Mouse (Mus musculus): Measurements from ENCODE around the gene Prkar2b. TPM values are rescaled to one million over a fixed set of nuclear protein-coding genes. Genes with fewer than 3 reads are reported as not detected.

The Prkar2b gene
- total and polyA plus RNA-seq, 3 experiments: 2.5 to 6.1 (median 2.9) TPM

DNA sequence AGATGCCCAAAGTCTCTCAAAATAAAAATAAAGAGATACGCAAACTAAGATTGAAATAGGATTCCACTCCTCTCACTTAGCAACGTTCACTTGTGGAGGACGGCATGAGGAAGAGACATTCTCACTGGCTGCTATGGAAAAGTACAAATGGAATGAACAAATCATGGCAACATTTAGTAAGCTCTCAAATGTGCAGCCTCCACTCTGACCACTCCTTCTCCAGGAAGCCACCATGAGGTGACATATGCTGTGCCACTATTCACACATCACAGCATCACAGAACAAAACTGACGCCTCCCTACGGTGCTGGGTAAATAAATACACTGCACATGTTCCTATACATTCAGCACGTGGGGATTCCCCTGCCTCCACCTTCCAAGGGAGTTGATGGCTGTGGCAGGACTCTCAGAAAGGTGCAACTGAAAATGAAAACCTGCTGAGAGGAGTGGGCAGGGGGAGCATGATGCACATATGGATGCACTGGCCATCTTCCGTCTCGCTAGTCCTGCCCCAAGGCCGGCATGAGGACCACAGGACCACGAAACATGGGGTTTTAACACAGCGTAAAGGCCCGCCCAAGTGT lies 83.4 kb downstream of the Prkar2b start:
- Histone ChIP-seq H3K9ac (ENCODE audit: insufficient read depth, low read depth) (no peak overlapping the region), H3K4me2 (ENCODE audit: insufficient read depth, low read depth, poor library complexity, severe bottlenecking) (no peak overlapping the region), H3K27me3 (replicated peaks) (no peaks in the 10 kb centered on the region), H3K9me3 (replicated peaks; ENCODE audit: low read length) (no peaks in the 10 kb centered on the region), H3K36me3 (replicated peaks in 1 of 2; ENCODE audit: control insufficient read depth in 1 of 2, insufficient read depth in 1 of 2, low read length in 1 of 2) (no peaks in the 10 kb centered on the region), H3K4me3 (replicated peaks in 1 of 3; ENCODE audit: low read depth in 2 of 3, low read length in 2 of 3, poor library complexity in 1 of 3) (no peak overlapping the region), H3K27ac (ENCODE audit: insufficient read depth, low read depth) (no peak overlapping the region), H3K79me2 (replicated peaks; ENCODE audit: control insufficient read depth, extremely low read depth, insufficient read depth, poor library complexity, severe bottlenecking) (no peaks in the 10 kb centered on the region), H3K4me1 (ENCODE audit: control insufficient read depth in 1 of 2, insufficient read depth in 2 of 2) (peaks cover 7 to 18% of the 10 kb centered on the region in 2 experiments; a peak in 3 of 4 replicates)
- TF ChIP-seq UBTF (IDR thresholded peaks at IDR 0.05; ENCODE audit: low read depth, low read length) (no peak), E2F4 (IDR thresholded peaks at IDR 0.05; ENCODE audit: insufficient replicate concordance, low read depth, low read length) (no peak), BHLHE40 (IDR thresholded peaks at IDR 0.05; ENCODE audit: low read depth, low read length) (0 out of 2 replicates have a peak, but pooled peaks have one; percentile 8), SMC3 (IDR thresholded peaks at IDR 0.05; ENCODE audit: low read depth, low read length) (no peak), IRF4 (IDR thresholded peaks at IDR 0.05; ENCODE audit: low read depth, low read length) (no peak), USF1 (IDR thresholded peaks at IDR 0.05; ENCODE audit: low read depth, low read length) (no peak), MAZ (IDR thresholded peaks at IDR 0.05; ENCODE audit: low read depth, low read length) (no peak)
- dilution Hi-C loops (cut with MboI; ENCODE audit: extremely low pct_ligation_motif_present, extremely low pct_unique_long_range_greater_than_20kb, low sequenced_read_pairs) (no loop called here), in situ Hi-C loops (cut with MboI; ENCODE audit: low pct_ligation_motif_present, low pct_unique_long_range_greater_than_20kb, low sequenced_read_pairs) (no loop called here)
- no peak for DNase-seq (ENCODE audit: extremely low read depth)

DNA sequence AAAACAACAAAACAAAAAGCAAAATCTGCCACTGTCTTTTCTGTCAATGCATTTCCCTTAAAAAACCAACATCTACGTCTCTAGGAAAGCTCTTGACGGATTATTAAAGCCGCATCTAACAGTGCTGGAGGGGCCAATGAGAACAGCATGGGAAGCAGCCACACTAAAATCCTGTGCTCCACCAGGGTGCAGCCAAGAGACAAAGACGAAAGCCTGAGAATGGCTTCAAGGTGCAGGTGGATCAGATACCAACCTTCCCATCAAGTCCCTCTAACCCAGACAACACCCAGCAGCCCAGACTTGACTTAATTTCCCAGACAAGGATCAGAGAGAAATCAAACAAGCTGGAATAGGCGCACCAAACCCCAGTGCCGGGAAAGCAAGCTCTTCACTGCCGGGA lies 84.6 kb downstream of the Prkar2b start:
- no peak for DNase-seq (ENCODE audit: extremely low read depth)
- H3K4me1 ChIP-seq (ENCODE audit: control insufficient read depth in 1 of 2, insufficient read depth in 2 of 2): peaks cover 7 to 19% of the 10 kb centered on the region in 2 experiments; a peak in 3 of 4 replicates
- in situ Hi-C loops (cut with MboI; ENCODE audit: low pct_ligation_motif_present, low pct_unique_long_range_greater_than_20kb, low sequenced_read_pairs): no loop called here

DNA sequence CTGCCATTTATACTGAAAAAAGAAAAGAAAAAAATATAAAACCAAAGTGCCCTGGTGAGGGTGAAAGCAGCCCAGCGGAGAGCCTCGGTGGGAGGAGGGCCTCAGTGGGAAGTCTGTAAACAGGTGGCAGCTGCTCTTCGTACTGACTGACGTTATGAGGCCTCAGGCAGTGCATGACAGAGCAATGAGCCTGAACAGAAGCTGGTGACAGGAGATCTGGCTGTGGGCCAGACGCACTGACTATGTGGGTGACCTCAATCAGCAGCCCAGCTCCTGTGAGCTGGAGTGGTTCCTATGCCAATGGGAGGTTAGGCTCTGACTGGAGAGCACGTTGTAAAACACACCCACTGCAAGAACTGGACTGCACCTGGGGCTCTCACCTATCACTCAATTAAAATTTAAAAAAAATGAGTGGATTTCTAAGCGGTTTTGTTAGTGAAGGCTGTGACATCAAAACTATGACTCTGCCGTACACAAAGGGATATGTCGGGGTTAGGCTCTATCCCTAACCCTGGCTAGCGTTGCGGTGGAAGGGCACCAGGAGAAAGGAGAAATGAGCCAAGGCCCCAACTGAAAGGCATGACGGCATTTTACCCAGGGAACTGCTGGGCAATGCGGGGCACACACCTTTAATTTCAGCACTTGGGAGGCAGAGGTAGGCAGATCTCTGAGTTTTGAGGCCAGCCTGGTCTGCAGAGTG lies 87.5 kb downstream of the Prkar2b start:
- DNase-seq (ENCODE audit: extremely low read depth): peak; percentile 58
- no peaks in the 10 kb centered on the region for H3K79me2 ChIP-seq (replicated peaks; ENCODE audit: control insufficient read depth, extremely low read depth, insufficient read depth, poor library complexity, severe bottlenecking)
- in situ Hi-C loops (cut with MboI; ENCODE audit: low pct_ligation_motif_present, low pct_unique_long_range_greater_than_20kb, low sequenced_read_pairs): loop anchor here (5.0 kb wide), 2 partner anchors 174 to 274 kb away; no protein-coding TSS in a partner anchor
- dilution Hi-C loops (cut with MboI; ENCODE audit: extremely low pct_ligation_motif_present, extremely low pct_unique_long_range_greater_than_20kb, low sequenced_read_pairs): no loop called here
- peaks cover 6 to 19% of the 10 kb centered on the region in 2 experiments; a peak in 3 of 4 replicates for H3K4me1 ChIP-seq (ENCODE audit: control insufficient read depth in 1 of 2, insufficient read depth in 2 of 2)
- H3K9me3 ChIP-seq (replicated peaks; ENCODE audit: low read length): no peaks in the 10 kb centered on the region
- TF ChIP-seq KAT2A (IDR thresholded peaks at IDR 0.05; ENCODE audit: insufficient replicate concordance, low read length): no peak
- no peak for TF ChIP-seq ELF1 (IDR thresholded peaks at IDR 0.05; ENCODE audit: low read depth, low read length)
- TF ChIP-seq ETS1 (conservative IDR thresholded peaks at IDR 0.05; ENCODE audit: low read depth, low read length): peak; percentile 44; the same call in 1 of the 2 replicates
- H3K4me2 ChIP-seq (ENCODE audit: insufficient read depth, low read depth, poor library complexity, severe bottlenecking): no peak overlapping the region
- no peaks in the 10 kb centered on the region for H3K36me3 ChIP-seq (replicated peaks in 1 of 2; ENCODE audit: control insufficient read depth in 1 of 2, insufficient read depth in 1 of 2, low read length in 1 of 2)
- H3K27me3 ChIP-seq (replicated peaks): no peaks in the 10 kb centered on the region
- H3K27ac ChIP-seq (ENCODE audit: insufficient read depth, low read depth): no peak overlapping the region
- H3K9ac ChIP-seq (ENCODE audit: insufficient read depth, low read depth): no peak overlapping the region
- H3K4me3 ChIP-seq (replicated peaks in 1 of 3; ENCODE audit: low read depth in 2 of 3, low read length in 2 of 3, poor library complexity in 1 of 3): no peak overlapping the region

More for the DNA sequence above, 84.6 kb downstream of the Prkar2b start:
- TF ChIP-seq MXI1 (IDR thresholded peaks at IDR 0.05; ENCODE audit: low read depth, low read length) (no peak), SMC3 (IDR thresholded peaks at IDR 0.05; ENCODE audit: low read depth, low read length) (peak; percentile 77), E2F4 (IDR thresholded peaks at IDR 0.05; ENCODE audit: insufficient replicate concordance, low read depth, low read length) (no peak), JUN (IDR thresholded peaks at IDR 0.05; ENCODE audit: insufficient read depth, low read depth, low read length) (no peak), CHD2 (IDR thresholded peaks at IDR 0.05; ENCODE audit: low read length) (no peak), RAD21 (IDR thresholded peaks at IDR 0.05; ENCODE audit: low read depth, low read length) (peak; percentile 58), CTCF (conservative IDR thresholded peaks at IDR 0.05 in 1 of 2, IDR thresholded peaks at IDR 0.05 in 1 of 2; ENCODE audit: low read depth in 2 of 2, low read length in 2 of 2) (peak in 1 of 2 experiments; percentile 59; a peak in 2 of 4 replicates), MYC (IDR thresholded peaks at IDR 0.05; ENCODE audit: low read depth, low read length) (no peak)
- Histone ChIP-seq H3K4me3 (replicated peaks in 1 of 3; ENCODE audit: low read depth in 2 of 3, low read length in 2 of 3, poor library complexity in 1 of 3) (no peak overlapping the region), H3K36me3 (replicated peaks in 1 of 2; ENCODE audit: control insufficient read depth in 1 of 2, insufficient read depth in 1 of 2, low read length in 1 of 2) (no peaks in the 10 kb centered on the region), H3K27me3 (replicated peaks) (no peaks in the 10 kb centered on the region), H3K4me2 (ENCODE audit: insufficient read depth, low read depth, poor library complexity, severe bottlenecking) (no peak overlapping the region), H3K9ac (ENCODE audit: insufficient read depth, low read depth) (no peak overlapping the region), H3K79me2 (replicated peaks; ENCODE audit: control insufficient read depth, extremely low read depth, insufficient read depth, poor library complexity, severe bottlenecking) (no peaks in the 10 kb centered on the region), H3K27ac (ENCODE audit: insufficient read depth, low read depth) (no peak overlapping the region), H3K9me3 (replicated peaks; ENCODE audit: low read length) (no peaks in the 10 kb centered on the region)
- dilution Hi-C loops (cut with MboI; ENCODE audit: extremely low pct_ligation_motif_present, extremely low pct_unique_long_range_greater_than_20kb, low sequenced_read_pairs): no loop called here
